Mouse (Mus musculus): ENCODE results near the gene Dnmt3b. TPM values are rescaled to one million over a fixed set of nuclear protein-coding genes. Genes with fewer than 3 reads are reported as not detected.

Gene Dnmt3b
- polyA plus RNA-seq, 1 experiment: 0.51 TPM

- Histone ChIP-seq H3K36me3 (ENCODE audit: control insufficient read depth, insufficient read depth) (no peaks in the 10 kb centered on the region), H3K79me2 (ENCODE audit: control insufficient read depth, insufficient read depth) (no peaks in the 10 kb centered on the region), H3K4me3 (ENCODE audit: insufficient read depth, poor library complexity, severe bottlenecking) (no peak overlapping the region), H3K79me3 (ENCODE audit: low read depth) (no peaks in the 10 kb centered on the region), H3ac (ENCODE audit: control insufficient read depth, insufficient read length, low read depth) (no peak overlapping the region), H3K27me3 (ENCODE audit: control insufficient read depth, insufficient read depth, insufficient read length) (no peaks in the 10 kb centered on the region)
- TF ChIP-seq MYOG (IDR thresholded peaks at IDR 0.05; ENCODE audit: control insufficient read depth, extremely low read depth, insufficient read length) (no peak), MAX (IDR thresholded peaks at IDR 0.05) (no peak), MYOD1 (IDR thresholded peaks at IDR 0.05; ENCODE audit: control insufficient read depth, insufficient read length, low read depth) (no peak), CEBPB (IDR thresholded peaks at IDR 0.05; ENCODE audit: low read depth) (no peak), FOSL1 (IDR thresholded peaks at IDR 0.05; ENCODE audit: insufficient read depth, low read length, poor library complexity, severe bottlenecking) (no peak), USF1 (IDR thresholded peaks at IDR 0.05; ENCODE audit: low read depth) (no peak), CTCF (IDR thresholded peaks at IDR 0.05; ENCODE audit: control insufficient read depth, insufficient read depth, insufficient read length) (no peak)
Measured at GRCm38 (mm10) chr2:153607870-153608515, 41.3 kb upstream of the Dnmt3b start.

GRCm38 (mm10) chr2:153609058-153609457, 40.2 kb upstream of the Dnmt3b start:
- Histone ChIP-seq H3ac (ENCODE audit: control insufficient read depth, insufficient read length, low read depth) (no peak overlapping the region), H3K79me2 (ENCODE audit: control insufficient read depth, insufficient read depth) (no peaks in the 10 kb centered on the region)
- TF ChIP-seq USF1 (IDR thresholded peaks at IDR 0.05; ENCODE audit: low read depth) (no peak), CEBPB (IDR thresholded peaks at IDR 0.05; ENCODE audit: low read depth) (no peak), FOSL1 (IDR thresholded peaks at IDR 0.05; ENCODE audit: insufficient read depth, low read length, poor library complexity, severe bottlenecking) (no peak), MYOG (IDR thresholded peaks at IDR 0.05; ENCODE audit: control insufficient read depth, extremely low read depth, insufficient read length) (no peak), CTCF (IDR thresholded peaks at IDR 0.05; ENCODE audit: control insufficient read depth, insufficient read depth, insufficient read length) (no peak), MAX (IDR thresholded peaks at IDR 0.05) (peak; percentile 77), MYOD1 (IDR thresholded peaks at IDR 0.05; ENCODE audit: control insufficient read depth, insufficient read length, low read depth) (no peak)

GRCm38 (mm10) chr2:153609548-153609947, 39.7 kb upstream of the Dnmt3b start:
- H3K4me3 ChIP-seq (ENCODE audit: insufficient read depth, poor library complexity, severe bottlenecking): no peak overlapping the region
- H3K79me3 ChIP-seq (ENCODE audit: low read depth): no peaks in the 10 kb centered on the region
- H3K36me3 ChIP-seq (ENCODE audit: control insufficient read depth, insufficient read depth): no peaks in the 10 kb centered on the region
- no peaks in the 10 kb centered on the region for H3K27me3 ChIP-seq (ENCODE audit: control insufficient read depth, insufficient read depth, insufficient read length)
- no peaks in the 10 kb centered on the region for H3K79me2 ChIP-seq (ENCODE audit: control insufficient read depth, insufficient read depth)
- TF ChIP-seq CTCF (IDR thresholded peaks at IDR 0.05; ENCODE audit: control insufficient read depth, insufficient read depth, insufficient read length) (peak; percentile 85), MAX (IDR thresholded peaks at IDR 0.05) (no peak)
- H3ac ChIP-seq (ENCODE audit: control insufficient read depth, insufficient read length, low read depth): no peak overlapping the region

More at GRCm38 (mm10) chr2:153609058-153609457, 40.2 kb upstream of the Dnmt3b start:
- Histone ChIP-seq H3K79me3 (ENCODE audit: low read depth) (no peaks in the 10 kb centered on the region), H3K36me3 (ENCODE audit: control insufficient read depth, insufficient read depth) (no peaks in the 10 kb centered on the region), H3K27me3 (ENCODE audit: control insufficient read depth, insufficient read depth, insufficient read length) (no peaks in the 10 kb centered on the region), H3K4me3 (ENCODE audit: insufficient read depth, poor library complexity, severe bottlenecking) (no peak overlapping the region)

GRCm38 (mm10) chr2:153610426-153611240, 38.6 kb upstream of the Dnmt3b start:
- H3ac ChIP-seq (ENCODE audit: control insufficient read depth, insufficient read length, low read depth): no peak overlapping the region
- TF ChIP-seq CEBPB (IDR thresholded peaks at IDR 0.05; ENCODE audit: low read depth) (no peak), MAX (IDR thresholded peaks at IDR 0.05) (no peak), CTCF (IDR thresholded peaks at IDR 0.05; ENCODE audit: control insufficient read depth, insufficient read depth, insufficient read length) (no peak), USF1 (IDR thresholded peaks at IDR 0.05; ENCODE audit: low read depth) (no peak), FOSL1 (IDR thresholded peaks at IDR 0.05; ENCODE audit: insufficient read depth, low read length, poor library complexity, severe bottlenecking) (no peak), MYOG (IDR thresholded peaks at IDR 0.05; ENCODE audit: control insufficient read depth, extremely low read depth, insufficient read length) (no peak), MYOD1 (IDR thresholded peaks at IDR 0.05; ENCODE audit: control insufficient read depth, insufficient read length, low read depth) (no peak)
- H3K27me3 ChIP-seq (ENCODE audit: control insufficient read depth, insufficient read depth, insufficient read length): no peaks in the 10 kb centered on the region
- H3K79me2 ChIP-seq (ENCODE audit: control insufficient read depth, insufficient read depth): no peaks in the 10 kb centered on the region
- H3K36me3 ChIP-seq (ENCODE audit: control insufficient read depth, insufficient read depth): no peaks in the 10 kb centered on the region
- no peak overlapping the region for H3K4me3 ChIP-seq (ENCODE audit: insufficient read depth, poor library complexity, severe bottlenecking)
- no peaks in the 10 kb centered on the region for H3K79me3 ChIP-seq (ENCODE audit: low read depth)

- no peaks in the 10 kb centered on the region for H3K36me3 ChIP-seq (ENCODE audit: control insufficient read depth, insufficient read depth)
- no peaks in the 10 kb centered on the region for H3K79me2 ChIP-seq (ENCODE audit: control insufficient read depth, insufficient read depth)
- no peaks in the 10 kb centered on the region for H3K79me3 ChIP-seq (ENCODE audit: low read depth)
- TF ChIP-seq MYOD1 (IDR thresholded peaks at IDR 0.05; ENCODE audit: control insufficient read depth, insufficient read length, low read depth): no peak
- no peak for TF ChIP-seq FOSL1 (IDR thresholded peaks at IDR 0.05; ENCODE audit: insufficient read depth, low read length, poor library complexity, severe bottlenecking)
- no peak for TF ChIP-seq USF1 (IDR thresholded peaks at IDR 0.05; ENCODE audit: low read depth)
- TF ChIP-seq MAX (IDR thresholded peaks at IDR 0.05): no peak
- no peak for TF ChIP-seq CTCF (IDR thresholded peaks at IDR 0.05; ENCODE audit: control insufficient read depth, insufficient read depth, insufficient read length)
- no peak for TF ChIP-seq CEBPB (IDR thresholded peaks at IDR 0.05; ENCODE audit: low read depth)
- no peak for TF ChIP-seq MYOG (IDR thresholded peaks at IDR 0.05; ENCODE audit: control insufficient read depth, extremely low read depth, insufficient read length)
- H3ac ChIP-seq (ENCODE audit: control insufficient read depth, insufficient read length, low read depth): no peak overlapping the region
- H3K27me3 ChIP-seq (ENCODE audit: control insufficient read depth, insufficient read depth, insufficient read length): no peaks in the 10 kb centered on the region
- no peak overlapping the region for H3K4me3 ChIP-seq (ENCODE audit: insufficient read depth, poor library complexity, severe bottlenecking)
Measured at GRCm38 (mm10) chr2:153611241-153611630, 38.0 kb upstream of the Dnmt3b start.

All from C2C12 (cell line).